Mouse (Mus musculus) heart, embryonic 13.5 days (tissue): ENCODE results near the gene Snx10. TPM values are rescaled to one million over a fixed set of nuclear protein-coding genes. Genes with fewer than 3 reads are reported as not detected.

Experiments used
- microRNA-seq: library from miRNA; unstranded; fragments of <30 nt; microRNA quantifications from one replicate; pipeline ENCODE4, GENCODE M21; 2016
- polyA plus RNA-seq: library from polyadenylated mRNA; unstranded; fragments of >200 nt; fragmentation: Nextera tagmentation; extraction: Ambion mirVana; gene quantifications from 2 replicates; pipeline ENCODE4 v1.2.1, GENCODE M21; 2015

Snx10 gene
- polyA plus RNA-seq, 1 experiment from 2014 or later = 16.6 TPM

Small RNA genes lying within 50 kb of the gene (microRNA-seq; reads per million reads assigned to microRNA genes)
- not detected for gene Gm22914

Other genes with a start within 250 kb of the Snx10 start
- 3.0 and 3.1 TPM in 2 replicates for gene Nfe2l3, start 91.2 kb upstream of the Snx10 start, polyA plus RNA-seq
- gene Hnrnpa2b1, start 54.0 kb upstream of the Snx10 start, polyA plus RNA-seq = 1,097 and 1,199 TPM in 2 replicates
- 320 and 353 TPM in 2 replicates for gene Cbx3, start 53.5 kb upstream of the Snx10 start, polyA plus RNA-seq